ENCODE assay signal across 11 mouse cellular contexts in genomic region chr4:132338943-132339342, GRCm38 (mm10). TPM values are rescaled to one million over a fixed set of nuclear protein-coding genes. Genes with fewer than 3 reads are reported as not detected.
A peak's percentile ranks its signal among the peaks of the same experiment; 100 is the strongest.
DNase-seq lines count a peak whose midpoint lies in the region; ATAC-seq and TF ChIP-seq lines count a peak whose summit lies in the region.
"Had no signal": no experiment of that assay in that cellular context is flagged by ENCODE, and none has a peak within 500 bp of the region (broad histone marks: within the 10 kb centered on the region; RNA-seq: fewer than 3 reads in every experiment).

No protein-coding gene starts in this region.

- WGBS in kidney, embryonic 16.5 days: 89% methylated on average over 13 of the region's 13 CpGs
- WGBS in lung, adult 2 months: 80% methylated on average over 13 of the region's 13 CpGs

- H3K9ac ChIP-seq in kidney, embryonic 16.5 days (replicated peaks; ENCODE audit: low read length): no peak overlapping the region
- H3K9ac ChIP-seq: limb, embryonic 13.5 days had no signal

- TF ChIP-seq CTCF in lung, adult 2 months (IDR thresholded peaks at IDR 0.05; ENCODE audit: insufficient read depth, low read length): no peak

- H3K4me3 ChIP-seq in kidney, embryonic 16.5 days (ENCODE audit: low read length): no peak overlapping the region
- H3K4me3 ChIP-seq in lung, adult 2 months (replicated peaks; ENCODE audit: extremely low read depth, low read depth, low read length): no peak overlapping the region
- H3K4me3 ChIP-seq: forebrain, embryonic 10.5 days; limb, embryonic 13.5 days had no signal

- H3K4me2 ChIP-seq in kidney, embryonic 16.5 days (replicated peaks; ENCODE audit: low read depth, low read length): no peak overlapping the region
- H3K4me2 ChIP-seq: limb, embryonic 13.5 days had no signal

- no peak for ATAC-seq in kidney, embryonic 16.5 days (ENCODE audit: low FRiP score, low TSS enrichment)

- no peaks in the 10 kb centered on the region for H3K27me3 ChIP-seq in kidney, embryonic 16.5 days (ENCODE audit: insufficient read depth, low read length)
- H3K27me3 ChIP-seq: limb, embryonic 13.5 days had no signal

- H3K9me3 ChIP-seq in kidney, embryonic 16.5 days (ENCODE audit: low read length): no peaks in the 10 kb centered on the region
- H3K9me3 ChIP-seq: forebrain, embryonic 10.5 days; limb, embryonic 13.5 days had no signal

- no peak for TF ChIP-seq POLR2A in lung, adult 2 months (IDR thresholded peaks at IDR 0.05; ENCODE audit: borderline replicate concordance, extremely low read depth, low read depth, low read length)

- peaks cover 49% of the 10 kb centered on the region for H3K36me3 ChIP-seq in kidney, embryonic 16.5 days (ENCODE audit: insufficient read depth, low read length)

- H3K4me1 ChIP-seq in kidney, embryonic 16.5 days (ENCODE audit: insufficient read depth, low read length): peaks cover 12% of the 10 kb centered on the region
- H3K4me1 ChIP-seq in lung, adult 2 months (ENCODE audit: control insufficient read depth, insufficient read depth, low read length): no peaks in the 10 kb centered on the region

- H3K27ac ChIP-seq in kidney, embryonic 16.5 days (ENCODE audit: low read length): no peak overlapping the region
- H3K27ac ChIP-seq: forebrain, embryonic 10.5 days; kidney, postnatal 0 days; limb, embryonic 13.5 days had no signal

- peak; percentile 84 for DNase-seq in kidney, adult 11 months
- DNase-seq in Muller cell, postnatal 12 days (ENCODE audit: inconsistent ontology term): peak; percentile 81
- peak; percentile 34 for DNase-seq in gastrocnemius, adult 18-20 months (ENCODE audit: low spot score)
- peak; percentile 53 for DNase-seq in kidney, postnatal 10 days
- DNase-seq in c-Kit-positive CD71-positive TER-119-positive erythroid progenitor cells, embryonic 14.5 days (ENCODE audit: low spot score): no peak
- DNase-seq in lung, adult 2 months: no peak
- no peak for DNase-seq in adipocyte (ENCODE audit: low spot score)

RNA-seq across cellular contexts. Expression of gene Trnau1ap, which starts 9.6 kb away (rescaled TPM):
- polyA plus RNA-seq in kidney, embryonic 16.5 days (2015; fragmentation: Nextera tagmentation; extraction: Ambion mirVana): 75.8 and 77.0 TPM in 2 replicates
- 10 to 100 TPM in 1 of 2 experiments, 1 to 10 TPM in 1; 9.9 to 11.4 TPM for total RNA-seq in gastrocnemius, adult 18-20 months (2021)
- polyA plus RNA-seq in lung, adult 2 months (2012; rRNA removed): 16.4 and 17.8 TPM in 2 replicates

RNA-seq across cellular contexts. Expression of gene Rcc1, which starts 14.5 kb away (rescaled TPM):
- 89.6 and 92.7 TPM in 2 replicates for polyA plus RNA-seq in kidney, embryonic 16.5 days (2015; fragmentation: Nextera tagmentation; extraction: Ambion mirVana)
- 1 to 10 TPM; 5.6 to 7.7 TPM for total RNA-seq in gastrocnemius, adult 18-20 months (2021)
- polyA plus RNA-seq in lung, adult 2 months (2012; rRNA removed): 3.9 and 5.3 TPM in 2 replicates

RNA-seq across cellular contexts. Expression of gene Rab42, which starts 35.8 kb away (rescaled TPM):
- polyA plus RNA-seq in kidney, embryonic 16.5 days (2015; fragmentation: Nextera tagmentation; extraction: Ambion mirVana): 3.9 and 4.1 TPM in 2 replicates
- total RNA-seq in gastrocnemius, adult 18-20 months (2021): under 1 TPM in 1 of 2 experiments, not detected in 1; 0.31 TPM
- polyA plus RNA-seq in lung, adult 2 months (2012; rRNA removed): 1.9 and 2.0 TPM in 2 replicates

Comparison
In these comparisons a context has a peak if more than half of its experiments do, and no peak if none do; other contexts are left out.
1. DNase-seq: peak in kidney, adult 11 months (single experiment), Muller cell, postnatal 12 days (single experiment), gastrocnemius, adult 18-20 months (single experiment) and kidney, postnatal 10 days (single experiment); none in c-Kit-positive CD71-positive TER-119-positive erythroid progenitor cells, embryonic 14.5 days (single experiment), lung, adult 2 months (single experiment) and adipocyte (single experiment).
2. RNA of gene Rcc1, which starts 14.5 kb away (polyA plus RNA-seq): 89.6 to 92.7 TPM in kidney, embryonic 16.5 days; 3.9 to 5.3 TPM in lung, adult 2 months; every median in the first group is over 10 times any median in the second.